Mouse (Mus musculus) left cerebral cortex, adult 9 months (tissue): ENCODE measurements around the gene Ebf1.

Source experiments
- DNase-seq, 2 experiments: peaks; one replicate each; pipeline ENCODE4 v3.0.0; 2022; ENCODE audit warnings: low spot score in 2 of 2

Ebf1 gene

GRCm38 (mm10) chr11:44738046-44738445 lies 120.9 kb downstream of the Ebf1 start:
- DNase-seq, result no peak

DNA sequence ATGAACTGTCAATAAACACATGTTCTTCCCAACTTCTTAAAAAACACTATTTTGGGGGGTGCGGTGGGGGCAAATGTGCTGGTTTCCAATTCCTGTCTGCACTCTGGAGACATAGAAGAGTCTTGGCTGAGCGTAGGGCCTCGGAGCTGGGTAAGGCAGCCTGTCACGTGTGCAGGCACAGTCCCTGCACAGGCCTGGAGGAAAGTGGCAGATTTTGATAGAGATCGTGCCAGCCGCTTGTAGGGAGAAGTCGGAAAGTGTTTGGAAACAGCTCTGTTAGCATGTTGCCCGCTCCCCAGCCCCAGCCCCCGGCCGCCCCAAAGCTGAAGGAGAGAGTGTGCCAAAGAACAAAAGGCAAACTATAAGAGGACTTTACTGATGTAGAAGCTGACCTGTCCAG lies 121.7 kb downstream of the Ebf1 start:
- DNase-seq, result no peak

DNA sequence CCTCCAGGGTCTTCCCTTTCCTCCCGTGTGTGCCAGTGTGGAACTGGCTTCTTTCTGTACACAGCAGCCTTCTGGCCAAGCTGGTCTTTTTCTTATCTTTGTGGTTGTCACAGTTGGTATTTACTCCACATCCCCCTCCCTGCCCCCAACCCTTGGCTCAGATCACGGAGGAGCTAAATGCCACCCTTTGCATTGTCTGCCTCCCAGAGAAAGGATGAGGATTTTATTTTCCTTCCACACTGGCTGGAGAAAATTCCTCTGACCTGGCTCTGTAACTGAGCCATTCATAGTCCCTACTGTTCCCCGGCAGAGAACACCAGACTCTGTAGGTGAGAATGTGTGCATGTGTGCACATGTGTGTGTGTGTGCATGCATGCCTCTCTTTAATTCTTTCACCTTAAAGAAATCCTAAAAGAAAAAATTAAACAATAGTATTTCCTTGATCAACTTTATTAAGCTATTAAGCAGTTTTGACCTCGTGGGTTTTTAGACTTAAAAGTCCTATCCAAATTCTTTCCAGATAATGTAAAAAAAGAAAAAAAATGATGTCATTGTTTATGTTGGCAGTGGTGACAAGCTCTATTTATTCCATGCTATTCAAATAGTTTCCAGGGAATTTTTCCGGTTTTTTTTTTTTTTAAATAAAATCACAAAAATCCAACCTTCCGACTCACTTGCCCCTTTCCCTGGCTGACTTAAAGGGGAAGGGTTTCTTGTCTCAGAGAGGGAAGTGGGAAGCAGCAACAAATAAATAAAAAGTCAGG lies 123.3 kb downstream of the Ebf1 start:
- no peak for DNase-seq

DNA sequence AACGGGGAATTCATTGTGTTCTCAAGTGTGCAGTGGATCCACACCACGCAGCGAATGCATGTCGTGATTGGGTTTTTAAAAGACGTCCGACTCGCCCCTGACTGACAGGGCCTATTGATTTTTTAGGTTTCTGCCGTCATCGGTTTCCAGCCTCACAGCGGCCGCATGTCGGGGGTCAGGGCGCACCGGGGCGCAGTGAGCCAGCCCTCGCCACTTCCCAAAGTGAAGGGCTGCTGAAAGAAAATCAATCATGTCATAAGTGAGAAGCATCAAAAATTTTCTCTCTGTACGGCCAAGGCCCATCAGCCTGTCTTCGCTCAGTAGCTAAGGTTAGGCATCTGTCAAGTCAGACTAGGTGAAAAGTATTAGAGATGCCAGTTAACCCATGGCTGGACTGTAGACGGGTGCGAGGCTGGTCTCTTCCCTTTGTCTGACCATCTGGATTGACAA lies 124.0 kb downstream of the Ebf1 start:
- no peak for DNase-seq

GRCm38 (mm10) chr11:44744446-44744845 lies 127.3 kb downstream of the Ebf1 start:
- no peak for DNase-seq

DNA sequence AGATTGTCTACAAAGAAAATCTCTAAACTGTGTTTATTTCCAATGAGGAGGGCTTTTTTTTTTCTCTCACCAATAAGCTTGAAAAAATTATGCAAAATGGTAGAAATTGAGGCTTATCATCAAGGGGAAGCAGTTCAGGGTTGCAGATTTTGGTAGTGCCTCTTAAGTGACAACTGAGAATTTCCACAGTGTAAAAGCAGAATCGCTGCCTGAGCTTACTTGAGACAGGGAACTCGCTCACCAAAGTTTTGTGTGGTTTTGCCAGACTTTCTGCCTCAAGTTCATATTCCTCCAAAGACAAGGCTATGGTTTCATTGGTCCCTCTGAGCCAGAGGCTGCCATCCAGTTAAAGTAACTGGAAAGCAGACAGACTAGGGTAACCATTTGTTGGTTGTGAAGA lies 128.8 kb downstream of the Ebf1 start:
- DNase-seq, result no peak

DNA sequence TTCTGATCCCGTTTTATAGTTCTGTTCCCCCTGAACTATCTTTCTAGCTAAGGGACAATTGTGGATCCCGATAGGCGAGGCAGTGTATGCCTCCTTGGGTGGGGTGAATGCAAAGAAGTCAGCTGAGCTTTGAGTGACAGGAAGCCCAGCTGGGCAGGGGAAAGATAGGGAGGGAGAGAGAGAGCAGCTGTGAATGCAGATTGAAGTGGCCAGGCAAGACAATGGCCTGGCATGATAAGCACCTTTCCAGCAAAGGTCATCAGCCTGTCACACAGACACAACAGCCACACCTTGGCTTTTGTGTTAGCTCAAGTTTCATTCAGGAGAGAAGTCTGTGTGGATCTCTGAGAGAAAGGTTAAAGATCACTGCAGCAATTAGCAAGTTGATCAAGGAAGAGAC lies 129.6 kb downstream of the Ebf1 start:
- no peak for DNase-seq

- no peak for DNase-seq
These were observed 132.2 kb downstream of the Ebf1 start for GRCm38 (mm10) chr11:44749309-44749708.

GRCm38 (mm10) chr11:44754336-44754735 lies 137.2 kb downstream of the Ebf1 start:
- DNase-seq, result no peak

DNA sequence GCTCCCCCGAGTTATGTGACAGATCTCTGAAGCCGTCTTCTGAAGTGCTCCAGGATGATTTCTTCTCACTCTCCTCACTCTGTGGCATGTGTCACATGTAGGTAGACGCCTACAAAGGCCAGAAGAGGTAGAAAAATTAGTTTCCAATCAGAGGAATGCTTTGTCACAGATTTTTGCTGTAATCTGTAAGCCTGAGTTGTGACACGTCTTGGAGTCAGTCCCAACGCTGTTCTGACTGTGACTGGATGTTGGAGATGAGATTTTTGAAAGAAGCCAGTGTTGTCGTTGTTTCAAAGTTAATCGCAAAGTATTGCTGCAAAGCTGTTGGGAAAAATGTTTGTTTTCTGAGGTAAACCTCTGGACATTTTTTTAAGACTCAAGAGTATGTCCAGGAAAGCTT lies 139.2 kb downstream of the Ebf1 start:
- DNase-seq, result no peak

GRCm38 (mm10) chr11:44758857-44759256 lies 141.7 kb downstream of the Ebf1 start:
- no peak for DNase-seq

DNA sequence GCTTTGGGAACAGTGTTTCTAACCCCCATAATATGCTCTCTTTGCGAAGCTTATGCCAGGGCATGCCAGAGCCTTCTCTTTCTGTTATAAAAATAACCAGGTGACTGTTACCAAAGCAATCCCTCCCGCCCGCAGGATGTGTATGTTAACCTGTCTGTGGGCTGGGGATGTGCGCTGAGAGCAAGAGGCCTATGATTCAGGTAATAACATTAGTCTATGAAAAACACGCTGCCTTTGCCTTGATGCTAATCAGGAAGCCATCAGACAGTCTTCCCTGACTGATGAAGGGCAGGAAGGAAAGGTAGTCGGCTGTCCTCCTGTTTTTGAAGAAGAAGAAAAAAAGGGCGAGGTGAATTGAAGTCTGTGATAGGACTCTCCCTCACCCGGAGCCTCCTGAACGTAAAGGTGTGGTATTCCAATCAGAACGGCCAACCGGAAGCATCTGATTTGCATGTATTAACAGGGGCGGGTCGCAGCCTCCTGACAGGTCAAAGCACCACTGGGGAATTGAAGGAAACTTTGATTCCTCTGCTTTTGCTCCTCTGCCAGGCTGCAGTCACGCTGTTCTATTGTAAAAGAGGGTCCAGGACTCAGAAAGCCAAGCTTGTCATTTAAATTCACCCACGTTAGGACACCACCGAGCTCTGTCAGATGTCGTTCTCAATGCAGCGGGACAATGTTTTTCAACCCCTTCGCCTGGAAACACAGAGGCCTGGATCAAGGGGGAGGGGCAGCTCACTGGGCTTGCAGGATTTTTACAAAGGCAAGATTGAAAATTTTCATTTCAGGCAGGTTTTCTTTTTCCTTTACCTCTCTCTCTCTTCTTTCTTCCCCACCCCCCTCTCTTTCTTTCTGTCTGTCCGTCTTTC lies 144.2 kb downstream of the Ebf1 start:
- no peak for DNase-seq

DNA sequence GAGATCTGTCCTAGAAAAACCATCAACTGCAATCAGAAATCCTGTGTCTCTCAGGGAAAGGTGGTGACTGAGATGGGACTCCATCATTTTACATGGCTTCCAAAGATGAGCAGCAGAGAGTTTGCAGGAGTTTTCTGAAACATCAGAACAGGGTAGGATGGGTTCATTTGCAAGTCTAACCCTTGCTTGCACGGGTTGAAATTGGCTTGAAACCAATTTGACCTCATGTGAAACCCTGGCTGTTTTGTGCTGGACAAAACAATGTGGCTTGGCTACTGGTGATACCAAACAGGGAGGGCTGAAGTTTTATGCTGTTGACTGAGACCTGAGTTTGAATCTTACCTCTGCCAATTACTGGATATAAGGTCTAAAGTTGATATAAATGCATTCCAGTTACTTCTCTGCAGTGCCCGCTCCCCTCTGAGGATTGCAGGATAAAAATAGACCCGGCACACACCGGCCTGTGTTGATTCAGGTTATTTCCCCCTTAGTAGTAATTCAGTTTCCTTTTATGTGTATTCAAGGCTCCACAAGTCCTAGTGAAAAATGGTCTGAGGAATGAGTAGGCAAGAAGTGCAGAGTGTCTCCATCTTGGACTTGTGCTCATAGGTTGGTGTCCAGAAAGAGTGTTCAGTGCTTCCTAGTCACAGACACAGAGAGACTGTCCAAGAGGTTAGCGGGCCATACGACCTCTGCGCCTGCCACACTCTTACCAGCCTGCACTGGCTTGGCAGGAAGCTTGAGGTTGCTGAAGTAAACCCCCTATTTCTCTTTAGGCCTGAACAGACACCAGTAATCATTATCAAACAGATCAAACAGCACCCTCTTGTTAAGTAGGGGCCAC lies 147.1 kb downstream of the Ebf1 start:
- DNase-seq, result no peak

DNA sequence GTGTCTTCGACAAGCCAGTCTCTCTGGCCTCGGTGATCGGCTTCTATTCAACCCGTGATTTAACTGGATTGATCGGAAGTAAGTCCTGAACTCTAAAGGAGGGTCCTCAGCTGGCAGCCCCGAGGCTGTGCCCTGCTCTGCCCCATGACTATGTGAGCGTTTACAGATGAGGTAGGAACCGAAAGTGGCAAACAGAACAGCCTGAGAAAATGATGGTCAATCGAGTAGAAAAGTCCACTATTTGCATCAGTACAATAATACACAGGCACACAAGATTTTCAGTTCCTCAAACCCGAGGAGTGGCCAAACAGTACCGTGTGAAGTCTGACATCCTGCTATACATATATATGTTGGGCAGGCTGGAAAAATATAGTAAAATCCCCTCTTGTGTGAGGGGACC lies 147.9 kb downstream of the Ebf1 start:
- no peak for DNase-seq

DNA sequence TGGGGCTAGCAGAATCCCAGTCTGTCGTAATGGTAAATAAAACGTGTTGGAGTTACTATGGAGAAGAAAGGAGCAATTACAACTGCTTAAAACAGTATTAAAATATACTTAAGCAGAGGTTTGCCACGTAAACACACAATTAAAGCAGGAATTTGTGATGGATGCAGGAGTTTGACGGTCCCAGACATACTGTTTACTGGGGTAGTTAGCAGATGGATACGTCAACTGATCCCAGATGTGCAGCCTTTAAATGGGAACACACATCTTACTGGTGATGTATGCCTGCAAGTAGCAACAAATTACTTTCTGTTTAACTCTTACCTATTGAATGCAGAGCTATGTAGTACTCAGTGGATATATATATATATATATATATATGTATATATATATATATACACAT lies 149.1 kb downstream of the Ebf1 start:
- no peak for DNase-seq

- no peak for DNase-seq
These were observed 150.2 kb downstream of the Ebf1 start for GRCm38 (mm10) chr11:44767322-44767721.

- no peak for DNase-seq
These were observed 151.2 kb downstream of the Ebf1 start for GRCm38 (mm10) chr11:44768346-44768745.

- no peak for DNase-seq
These were observed 154.0 kb downstream of the Ebf1 start for GRCm38 (mm10) chr11:44770989-44771564.

GRCm38 (mm10) chr11:44774411-44774810 lies 157.3 kb downstream of the Ebf1 start:
- DNase-seq, result no peak

GRCm38 (mm10) chr11:44775549-44775948 lies 158.4 kb downstream of the Ebf1 start:
- DNase-seq, result no peak

GRCm38 (mm10) chr11:44776556-44776955 lies 159.4 kb downstream of the Ebf1 start:
- DNase-seq, result no peak
